Mouse (Mus musculus): ENCODE data around the gene Pcmt1.

The Pcmt1 gene

GRCm38 (mm10) chr10:7589592-7590233 lies 91.2 kb downstream of the Pcmt1 start, which contains the start of gene Lrp11:
Gene Lrp11 (plus strand): TSS chr10:7589800.
- peak; percentile 69 for DNase-seq (ENCODE audit: low spot score)

GRCm38 (mm10) chr10:7586771-7587170 lies 94.2 kb downstream of the Pcmt1 start:
- no peak for DNase-seq (ENCODE audit: low spot score)

- DNase-seq (ENCODE audit: low spot score), result no peak
Observed at GRCm38 (mm10) chr10:7582891-7583557, 97.9 kb downstream of the Pcmt1 start.

GRCm38 (mm10) chr10:7582157-7582890 lies 98.6 kb downstream of the Pcmt1 start:
- DNase-seq (ENCODE audit: low spot score), result no peak

- no peak for DNase-seq (ENCODE audit: low spot score)
Observed at GRCm38 (mm10) chr10:7581401-7581800, 99.5 kb downstream of the Pcmt1 start.
